Mouse (Mus musculus): ENCODE measurements around the gene Slc8a2.
A peak's percentile ranks its signal among the peaks of the same experiment; 100 is the strongest.

Slc8a2 gene

DNA sequence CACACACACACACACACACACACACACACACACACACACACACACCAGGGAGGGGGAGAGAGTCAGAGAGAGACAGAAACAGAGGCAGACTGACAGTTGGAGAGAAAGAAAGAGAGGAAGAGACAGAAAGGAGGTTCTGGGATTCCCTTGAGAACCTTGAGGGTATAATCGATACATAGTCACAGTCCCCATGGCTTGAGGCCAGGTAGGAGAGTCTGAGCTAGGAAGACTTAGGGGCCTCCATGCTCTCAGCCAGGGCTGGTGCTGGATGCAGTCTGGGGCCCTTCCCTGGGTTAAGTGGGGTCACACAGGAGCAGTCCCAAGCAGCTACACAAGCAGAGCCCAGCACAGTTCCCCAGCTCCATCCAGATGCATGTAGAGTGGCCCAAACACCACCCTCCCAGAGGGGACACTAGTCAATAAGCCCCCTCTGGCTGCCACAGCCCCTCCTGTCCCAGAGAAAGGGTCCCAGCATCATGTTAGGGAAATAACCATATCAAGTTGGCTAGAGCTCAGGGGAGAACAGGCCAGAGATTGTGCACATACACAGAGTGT, 43.0 kb downstream of the Slc8a2 start:
- DNase-seq: no peak

- DNase-seq: no peak
Observed at GRCm38 (mm10) chr7:16173146-16173545, 43.5 kb downstream of the Slc8a2 start.

- DNase-seq: peak; percentile 70
Observed at GRCm38 (mm10) chr7:16174597-16175541, 45.2 kb downstream of the Slc8a2 start, which contains the start of gene Meis3. TSS of gene Meis3 (plus strand) at chr7:16175090.

- DNase-seq: peak; percentile 28
Observed at GRCm38 (mm10) chr7:16175542-16175931, 45.9 kb downstream of the Slc8a2 start.

GRCm38 (mm10) chr7:16178114-16178513, 48.5 kb downstream of the Slc8a2 start:
- DNase-seq: no peak

GRCm38 (mm10) chr7:16183663-16184062, 54.0 kb downstream of the Slc8a2 start:
- peak; percentile 56 for DNase-seq

- no peak for DNase-seq
Observed at GRCm38 (mm10) chr7:16187494-16187893, 57.9 kb downstream of the Slc8a2 start.

GRCm38 (mm10) chr7:16192315-16192714, 62.7 kb downstream of the Slc8a2 start:
- peak; percentile 79 for DNase-seq

DNA sequence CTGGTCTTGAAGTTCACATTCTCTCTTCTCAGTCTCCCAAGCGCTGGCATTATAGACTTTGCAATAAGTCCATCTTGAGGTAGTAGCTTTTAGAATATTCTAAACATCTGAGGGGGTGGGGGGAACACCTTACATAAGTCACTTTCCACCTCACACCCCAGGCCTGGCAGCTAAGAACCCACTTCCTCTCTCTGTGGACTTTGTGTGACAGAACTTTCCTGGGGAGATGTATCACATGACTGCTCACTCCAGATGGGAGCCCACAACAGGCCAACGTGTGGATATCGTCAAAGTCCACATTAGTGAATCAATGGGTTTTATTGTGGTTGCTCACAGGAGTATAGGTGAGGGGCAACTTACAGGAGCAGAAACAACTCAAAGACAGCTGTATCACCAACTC, 64.1 kb downstream of the Slc8a2 start:
- peak; percentile 37 for DNase-seq

DNA sequence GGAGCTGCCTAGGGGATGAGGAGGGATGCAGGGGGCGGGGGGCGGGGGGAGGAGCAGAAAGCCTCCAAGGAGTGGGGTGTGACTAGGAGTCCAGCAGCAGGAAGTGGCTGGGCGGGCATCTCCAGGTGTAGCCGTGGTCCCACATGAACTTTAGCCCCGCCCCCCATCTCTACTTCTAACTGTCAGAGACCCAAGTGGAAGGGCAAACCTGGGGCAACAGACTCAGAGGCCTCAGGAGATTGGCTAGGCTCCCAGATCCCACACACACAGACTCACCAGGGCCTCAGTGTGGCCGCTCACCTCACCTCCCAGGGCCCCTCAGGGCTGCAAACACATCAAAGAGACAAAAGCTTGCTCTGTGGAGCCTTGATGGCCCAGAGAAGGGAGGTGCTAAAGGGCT, 67.0 kb downstream of the Slc8a2 start:
- DNase-seq: peak; percentile 36

DNA sequence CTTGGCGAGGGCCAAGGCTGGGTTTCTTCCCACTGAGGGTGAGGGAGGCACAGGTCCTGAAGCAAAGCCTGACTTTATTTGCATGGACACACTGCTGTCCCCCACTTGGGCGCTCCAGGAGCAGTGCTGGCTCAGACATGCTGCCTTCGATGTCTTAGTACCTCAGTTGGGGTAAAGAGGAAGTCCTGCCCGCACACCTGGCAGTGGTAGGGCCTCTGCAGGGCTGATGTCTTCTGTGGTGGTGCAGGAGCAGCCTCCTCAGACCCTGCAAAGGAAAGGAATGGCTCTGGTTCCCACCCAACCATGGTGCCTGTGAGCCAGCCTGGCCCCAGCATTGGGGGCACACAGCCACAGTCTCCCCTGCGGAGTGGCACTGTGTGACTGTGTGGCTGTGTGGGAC, 67.5 kb downstream of the Slc8a2 start:
- peak; percentile 78 for DNase-seq

- DNase-seq: peak; percentile 51
Observed at GRCm38 (mm10) chr7:16198540-16198939, 68.9 kb downstream of the Slc8a2 start.

GRCm38 (mm10) chr7:16201136-16201535, 71.5 kb downstream of the Slc8a2 start:
- DNase-seq: peak; percentile 75

- no peak for DNase-seq
Observed at GRCm38 (mm10) chr7:16202756-16203504, 73.3 kb downstream of the Slc8a2 start.

GRCm38 (mm10) chr7:16203505-16203903, 73.9 kb downstream of the Slc8a2 start:
- DNase-seq: no peak

GRCm38 (mm10) chr7:16204791-16205190, 75.2 kb downstream of the Slc8a2 start:
- DNase-seq: no peak

GRCm38 (mm10) chr7:16207076-16207475, 77.5 kb downstream of the Slc8a2 start:
- peak; percentile 78 for DNase-seq

GRCm38 (mm10) chr7:16207496-16207895, 77.9 kb downstream of the Slc8a2 start:
- no peak for DNase-seq

DNA sequence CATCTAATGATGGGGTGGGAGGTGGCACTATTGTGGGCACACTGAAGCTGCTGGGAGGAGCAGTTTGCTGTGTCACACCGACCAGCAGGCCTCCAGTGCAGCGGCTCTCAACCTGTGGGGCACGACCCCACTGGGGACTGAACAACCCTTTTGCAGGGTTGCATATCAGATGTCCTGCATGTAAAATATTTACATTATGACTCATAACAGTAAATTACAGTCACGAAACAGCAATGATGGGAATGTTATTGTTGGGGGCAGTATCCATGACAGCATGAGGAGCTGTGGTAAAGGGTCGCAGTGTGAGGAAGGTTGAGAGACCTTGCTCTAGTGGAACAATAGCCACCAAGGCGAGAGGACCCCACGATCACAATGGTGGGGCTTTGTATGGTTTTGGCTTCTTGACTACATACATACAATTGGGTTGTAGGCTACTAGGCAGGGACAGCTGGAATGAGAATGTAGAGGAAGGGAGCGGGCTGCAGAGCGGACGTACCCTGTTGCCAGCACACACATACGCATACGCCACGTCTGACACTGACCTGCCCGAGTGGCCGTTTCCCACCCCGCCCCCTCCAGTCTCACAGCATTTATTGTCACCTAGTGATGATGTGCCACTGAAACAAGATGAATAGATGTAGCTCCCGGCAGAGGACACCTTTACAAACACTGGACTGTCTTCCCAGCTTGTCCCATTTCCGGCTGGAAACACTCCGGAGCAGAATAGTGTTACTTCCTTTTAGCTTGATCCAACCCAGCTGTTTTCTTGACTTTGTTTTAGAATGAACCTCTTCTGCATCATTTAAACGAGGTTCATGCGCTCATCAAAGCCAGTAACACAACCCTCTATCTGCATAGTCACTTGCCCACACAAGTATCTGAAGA, 79.4 kb downstream of the Slc8a2 start:
- no peak for DNase-seq
